Mouse (Mus musculus): Measurements from ENCODE around the gene A930018P22Rik. TPM values are rescaled to one million over a fixed set of nuclear protein-coding genes. Genes with fewer than 3 reads are reported as not detected.
"Not testable (repeated sequence)": the region's sequence is repeated elsewhere in the genome, so short reads cannot be mapped to it uniquely, and the experiment has no call there.

A930018P22Rik gene
- total RNA-seq, 2 experiments from 2014 or later = not detected

DNA sequence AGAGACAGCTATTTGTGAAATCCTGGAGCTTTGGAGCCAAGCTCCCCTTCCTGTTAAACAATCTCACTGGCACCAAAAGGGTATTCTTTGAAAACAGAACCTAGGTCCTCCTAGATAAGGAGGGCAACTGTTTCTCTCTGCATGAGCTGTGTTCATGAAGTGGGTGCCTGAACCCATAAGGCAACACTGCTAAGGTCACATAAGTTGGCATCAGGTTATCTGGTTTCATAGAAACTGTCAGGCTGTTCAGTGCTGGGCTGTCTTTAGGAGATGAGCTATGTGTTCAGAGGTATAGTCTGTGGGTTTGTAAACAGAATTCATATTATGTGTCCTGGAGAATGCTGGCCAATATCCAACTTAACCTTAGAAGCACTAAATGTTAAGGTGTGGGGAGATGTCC lies 5.4 kb upstream of the A930018P22Rik start:
- DNase-seq (ENCODE audit: low spot score in 2 of 2) = not testable (repeated sequence)

DNA sequence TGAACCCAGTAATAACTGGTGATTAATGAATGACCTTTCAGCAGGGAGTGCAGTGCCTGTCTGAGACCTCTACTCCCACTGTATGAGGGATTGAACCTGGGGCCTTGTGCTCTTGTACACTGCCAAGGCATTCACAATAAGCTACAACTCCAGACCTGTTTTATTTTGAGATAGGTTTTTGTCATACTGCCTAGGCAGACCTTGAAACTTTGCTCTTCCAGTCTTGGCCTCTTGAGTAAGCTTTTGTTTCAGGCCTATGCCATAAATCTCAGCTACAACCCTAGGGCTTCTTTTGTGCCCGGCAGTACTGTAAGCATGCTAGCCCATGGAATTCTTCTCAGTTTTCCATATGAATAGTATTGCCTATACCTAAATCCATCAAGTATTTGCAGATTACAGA lies 3.5 kb upstream of the A930018P22Rik start:
- no peak for DNase-seq (ENCODE audit: low spot score in 2 of 2)

DNA sequence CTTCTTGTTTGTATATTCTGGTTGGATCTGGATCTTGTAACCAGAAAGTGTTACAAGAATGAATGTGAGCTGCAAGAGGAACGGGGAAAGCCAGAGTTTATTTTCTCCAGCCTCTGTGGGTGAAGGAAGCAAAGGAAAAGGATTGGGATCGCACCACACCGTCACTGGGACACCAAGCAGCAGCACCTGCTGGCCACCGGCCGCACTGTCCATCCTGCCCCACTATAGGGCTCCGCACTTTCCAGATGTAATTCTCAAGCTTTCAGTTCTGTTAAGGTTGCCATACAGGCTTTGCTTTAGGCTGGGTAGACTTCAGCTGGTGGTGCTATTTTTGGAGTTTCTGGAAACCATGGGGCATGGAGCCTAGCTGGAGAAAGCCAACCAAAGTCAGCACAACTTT lies 2.3 kb upstream of the A930018P22Rik start:
- no peak for DNase-seq (ENCODE audit: low spot score in 2 of 2)

DNA sequence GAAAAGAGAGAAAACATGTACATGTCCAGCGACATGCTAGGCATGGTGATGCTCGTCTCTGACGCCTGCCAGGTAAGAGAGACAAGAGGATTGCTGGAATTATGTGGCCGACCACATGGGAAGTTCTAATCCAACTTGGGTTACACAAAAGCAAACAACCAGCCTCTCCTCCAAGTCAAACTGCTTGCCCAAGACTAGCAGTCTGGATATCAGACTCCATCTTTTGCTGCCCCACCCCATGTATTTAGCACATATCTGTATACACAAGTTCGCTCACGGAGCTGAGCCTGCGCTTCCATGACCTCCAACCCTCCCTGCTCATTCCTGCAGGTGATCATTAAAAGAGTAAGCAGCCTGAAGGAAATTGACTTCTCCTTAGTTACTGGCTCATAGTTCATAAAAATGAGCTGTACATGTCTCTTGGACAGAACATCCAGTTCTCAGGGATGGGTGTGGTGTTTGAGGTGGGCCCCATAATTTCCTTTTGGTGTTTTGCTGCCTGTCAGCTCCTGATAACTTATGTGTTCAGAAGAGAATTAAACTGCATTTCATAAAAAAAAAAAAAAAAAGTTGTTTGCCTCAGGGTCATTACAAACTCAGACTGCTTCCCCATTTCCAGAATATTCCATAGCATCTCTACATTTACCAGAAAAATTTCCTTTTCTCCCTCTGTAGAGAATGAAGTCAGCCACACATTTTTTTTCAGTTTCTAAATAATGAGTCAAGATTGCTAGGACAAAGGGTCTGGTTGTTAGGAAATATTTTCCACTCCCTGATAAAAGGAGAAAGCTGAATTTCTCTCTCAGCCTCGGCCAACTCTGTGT lies 676 bp upstream of the A930018P22Rik start:
- no peak for DNase-seq (ENCODE audit: low spot score in 2 of 2)

DNA sequence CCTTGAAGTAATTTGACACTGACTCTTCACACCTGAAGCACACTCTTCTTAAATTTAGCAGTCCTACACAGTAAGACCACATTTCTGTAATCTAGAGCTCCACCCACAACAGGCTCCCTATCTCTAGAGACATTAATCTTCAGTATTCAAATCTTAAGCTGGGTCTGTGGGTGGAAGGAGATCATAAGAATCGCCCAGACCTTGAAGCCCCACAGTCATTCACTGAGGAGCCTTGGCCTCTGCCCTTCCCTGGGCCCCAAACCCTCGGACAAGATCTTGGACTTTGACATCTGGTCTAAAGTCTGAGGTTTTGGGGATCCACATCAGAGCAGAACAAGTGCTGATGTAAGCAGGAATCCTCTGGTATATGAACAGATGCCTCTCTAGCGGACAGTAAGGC lies 971 bp downstream of the A930018P22Rik start:
- DNase-seq (ENCODE audit: low spot score in 2 of 2) = no peak

DNA sequence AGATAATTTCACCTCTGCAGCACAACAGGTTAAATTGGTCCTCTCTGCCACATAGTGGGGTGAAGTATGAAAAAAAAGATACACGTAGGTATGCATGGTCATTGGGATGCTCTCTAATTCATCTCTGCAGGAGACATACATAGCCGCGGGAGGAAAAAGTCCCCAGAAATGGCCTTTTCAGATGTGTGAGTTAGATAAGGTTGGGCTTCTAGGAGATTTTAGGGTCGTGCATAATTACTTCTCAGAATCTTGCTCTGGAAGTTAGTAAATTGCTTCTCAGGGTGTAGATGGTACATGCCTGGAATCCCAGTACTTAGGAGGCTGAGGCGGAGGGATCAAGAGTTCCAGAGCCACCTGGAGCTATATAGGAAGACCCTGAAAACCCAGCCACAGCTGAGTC lies 1.5 kb downstream of the A930018P22Rik start:
- DNase-seq (ENCODE audit: low spot score in 2 of 2) = no peak

DNA sequence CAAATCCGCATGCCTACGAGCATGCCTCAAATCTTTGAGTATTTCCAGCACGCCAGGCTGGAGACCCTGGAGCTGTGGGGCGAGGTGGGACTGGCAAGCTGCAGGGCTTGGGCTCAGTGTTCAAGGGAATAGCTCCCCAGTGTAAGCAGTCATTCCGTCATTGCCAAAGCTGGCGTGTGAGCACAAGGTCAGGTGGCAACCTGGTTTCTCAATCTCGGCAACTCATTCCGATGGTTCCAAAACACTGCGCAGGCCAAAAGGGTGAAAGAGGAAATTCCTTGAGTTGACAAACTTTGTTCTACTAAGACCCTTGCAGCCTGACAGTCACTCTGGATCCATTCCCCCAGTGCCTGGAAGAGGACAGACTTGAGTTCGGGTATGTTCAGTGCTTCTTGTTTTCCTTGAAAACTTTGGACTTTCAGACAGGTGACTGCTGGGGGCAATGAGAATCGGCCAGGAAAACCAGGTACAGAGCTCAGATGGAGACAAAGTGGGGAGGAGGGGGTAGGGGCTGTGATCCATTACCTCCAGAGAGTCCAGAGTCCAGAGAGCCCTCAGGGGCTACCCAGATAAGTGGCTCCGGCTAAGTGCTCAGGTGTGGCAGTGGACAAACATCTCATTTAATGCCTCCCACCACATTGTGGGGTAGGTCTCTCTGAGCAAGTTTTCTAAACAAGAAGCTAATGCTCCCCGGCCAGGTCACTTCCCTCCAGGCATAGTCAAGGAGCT lies 6.4 kb downstream of the A930018P22Rik start:
- DNase-seq (ENCODE audit: low spot score in 2 of 2) = no peak

DNA sequence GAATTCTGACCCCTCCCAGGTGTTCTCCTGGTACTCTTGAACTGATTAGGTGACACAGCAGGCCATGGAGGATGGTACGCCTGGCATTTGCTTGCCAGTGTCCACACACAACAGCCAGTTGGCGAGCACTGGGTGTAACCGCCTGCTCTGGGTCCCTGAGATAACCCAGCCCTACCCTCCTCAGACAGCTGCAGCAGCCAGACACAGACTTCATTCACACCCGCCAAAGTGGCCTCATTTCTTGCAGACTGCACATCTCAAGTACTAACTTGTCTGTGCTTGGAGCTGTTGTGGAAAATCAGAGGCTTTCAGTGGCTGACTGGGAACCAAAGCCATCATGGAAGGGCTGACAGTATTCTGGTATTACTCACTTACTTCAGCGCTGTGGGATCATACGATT lies 7.6 kb downstream of the A930018P22Rik start:
- DNase-seq (ENCODE audit: low spot score in 2 of 2) = peak in 1 of 2 experiments; percentile 10

DNA sequence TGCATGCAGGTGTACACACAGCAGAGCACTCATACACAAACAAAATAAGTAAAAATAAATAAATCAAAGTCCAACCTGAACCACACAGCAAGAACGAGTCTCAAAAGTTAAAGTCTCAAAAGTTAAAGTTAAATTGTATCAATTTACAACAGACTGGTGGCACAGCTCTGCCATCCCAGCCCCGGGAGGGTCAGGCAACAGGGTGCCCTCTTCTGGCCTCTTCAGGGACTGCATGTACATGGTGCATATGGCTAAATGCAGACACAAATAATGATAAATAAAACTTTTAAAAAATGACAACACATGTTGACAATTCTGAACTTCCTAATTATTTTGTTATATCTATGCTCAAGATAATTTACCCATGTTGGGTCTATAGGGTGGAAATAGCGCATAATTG lies 8.4 kb downstream of the A930018P22Rik start:
- DNase-seq (ENCODE audit: low spot score in 2 of 2) = peak; percentile 44 to 49

DNA sequence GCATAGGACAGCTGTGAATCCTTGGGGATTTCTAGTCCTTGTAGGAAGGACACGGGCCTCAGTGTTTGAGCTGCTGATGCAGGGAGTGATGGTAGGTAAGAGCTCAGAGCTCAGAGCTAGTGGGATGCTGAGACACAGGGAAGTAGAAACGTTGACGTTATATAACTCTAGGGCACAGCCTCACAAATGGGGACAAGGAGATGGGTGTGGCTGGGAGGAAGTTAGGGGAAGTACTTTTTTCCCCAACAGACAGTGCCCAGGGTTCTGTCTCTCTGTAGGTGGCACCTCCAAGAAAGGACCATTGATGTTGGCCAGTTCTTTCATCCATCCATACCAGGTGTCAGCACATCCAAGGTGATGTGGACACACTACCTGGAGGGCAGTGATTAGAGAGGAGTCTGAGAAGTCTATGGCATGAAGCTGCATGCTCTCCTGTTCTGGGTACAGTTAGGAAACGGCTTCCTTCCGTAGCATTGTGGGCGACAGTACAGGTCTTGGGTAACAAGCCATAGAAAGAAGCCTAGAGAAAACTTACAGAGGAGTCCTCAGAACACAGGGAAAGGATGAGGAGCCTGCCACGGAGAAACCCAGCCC lies 9.8 kb downstream of the A930018P22Rik start:
- DNase-seq (ENCODE audit: low spot score in 2 of 2) = no peak

DNA sequence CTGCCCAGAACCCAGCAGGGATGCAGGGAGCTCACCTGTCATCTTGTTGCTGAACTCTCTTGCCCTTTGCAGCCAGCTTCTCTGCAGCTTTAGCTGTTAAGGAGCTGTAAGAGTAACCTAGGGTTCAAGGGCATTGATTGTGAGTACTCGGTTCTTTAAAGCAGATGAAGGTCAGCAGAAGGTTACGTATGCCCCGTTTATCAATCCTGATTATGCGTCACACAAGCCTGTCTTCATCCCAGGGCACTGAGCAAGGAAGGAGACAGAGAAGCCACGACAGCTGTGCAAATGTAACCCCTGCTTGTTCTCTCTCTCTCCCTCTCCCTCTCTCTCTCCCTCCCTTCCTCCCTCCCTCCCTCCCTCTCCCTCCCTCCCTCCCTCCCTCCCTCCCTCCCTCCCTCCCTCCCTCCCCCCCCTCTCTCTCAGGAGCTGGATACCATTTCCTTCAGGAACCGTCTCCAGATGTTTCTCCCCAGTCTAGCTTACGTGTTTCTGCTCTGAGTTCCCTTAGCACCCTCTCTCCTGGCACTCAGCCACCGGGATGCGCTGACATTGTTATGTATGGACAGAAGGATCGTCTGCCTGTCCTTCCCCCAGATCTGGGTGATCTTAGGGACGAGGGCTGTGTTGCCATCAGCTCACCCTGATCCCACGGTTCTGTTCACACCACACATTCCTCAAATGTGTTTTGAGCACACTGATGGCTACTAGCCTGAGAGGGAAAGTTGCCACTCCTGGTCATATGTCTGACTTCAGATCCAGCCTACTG lies 10.7 kb downstream of the A930018P22Rik start:
- no peak for DNase-seq (ENCODE audit: low spot score in 2 of 2)

DNA sequence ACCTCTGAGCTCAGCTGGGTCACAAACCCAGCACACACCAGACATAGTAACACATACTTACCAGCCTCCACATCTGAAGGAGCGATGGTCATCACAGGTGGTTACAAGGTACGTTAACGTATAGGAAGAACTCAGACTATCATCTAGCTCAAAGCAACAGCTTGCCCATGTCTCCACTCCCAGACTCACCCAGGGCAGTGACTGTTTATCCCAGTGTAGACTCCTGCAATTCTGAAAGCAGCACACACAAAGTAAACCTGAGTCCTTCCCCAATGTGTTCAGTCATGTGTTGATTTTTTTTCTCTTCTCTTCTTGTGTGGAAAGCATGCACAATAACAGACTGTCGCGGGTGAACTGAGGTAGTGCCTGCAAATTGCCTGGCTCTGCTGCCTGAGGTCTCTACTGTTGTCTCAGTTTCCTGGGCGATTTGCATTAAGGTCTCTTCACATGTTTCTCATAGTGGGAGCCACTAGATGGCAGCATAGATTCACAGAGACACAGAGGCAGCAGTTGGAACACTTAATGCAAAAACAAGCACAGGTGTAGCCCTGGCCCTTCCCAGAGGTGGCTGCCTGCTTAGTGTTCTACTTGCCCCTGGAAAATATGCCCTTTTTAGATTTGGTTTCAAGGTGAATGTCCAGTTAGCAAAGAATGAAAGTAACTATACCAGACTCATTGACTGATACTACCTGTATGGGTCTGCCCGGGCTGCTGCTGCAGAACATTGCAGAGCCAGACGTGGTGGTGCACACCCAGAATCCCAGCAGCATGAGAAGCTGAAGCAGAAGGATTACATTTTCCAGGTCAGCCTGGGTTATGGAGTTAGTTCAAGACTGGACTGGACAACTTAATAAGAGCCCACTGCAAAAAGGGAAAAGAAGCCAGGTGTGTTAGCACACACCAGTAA lies 11.8 kb downstream of the A930018P22Rik start:
- DNase-seq (ENCODE audit: low spot score in 2 of 2) = peak; percentile 68 to 75

DNA sequence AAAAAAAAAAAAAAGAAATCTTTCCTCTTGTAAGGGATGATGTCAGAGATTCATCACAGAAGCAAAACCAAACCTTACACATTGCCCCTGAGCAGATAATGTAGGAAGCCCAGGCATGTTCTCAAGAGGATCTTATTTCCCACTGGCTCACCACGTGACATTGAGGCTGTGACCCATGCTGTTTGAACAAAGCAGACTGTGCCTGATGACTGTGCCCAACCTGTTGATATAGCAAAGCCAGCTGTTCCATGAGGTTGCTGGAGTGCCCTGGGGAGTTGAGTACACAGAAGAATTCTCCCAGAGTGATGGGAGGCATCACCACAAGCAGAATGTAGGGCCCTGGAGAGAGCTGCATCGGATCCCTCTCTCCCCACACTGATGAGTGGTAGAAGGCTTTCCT lies 13.4 kb downstream of the A930018P22Rik start:
- no peak for DNase-seq (ENCODE audit: low spot score in 2 of 2)

DNA sequence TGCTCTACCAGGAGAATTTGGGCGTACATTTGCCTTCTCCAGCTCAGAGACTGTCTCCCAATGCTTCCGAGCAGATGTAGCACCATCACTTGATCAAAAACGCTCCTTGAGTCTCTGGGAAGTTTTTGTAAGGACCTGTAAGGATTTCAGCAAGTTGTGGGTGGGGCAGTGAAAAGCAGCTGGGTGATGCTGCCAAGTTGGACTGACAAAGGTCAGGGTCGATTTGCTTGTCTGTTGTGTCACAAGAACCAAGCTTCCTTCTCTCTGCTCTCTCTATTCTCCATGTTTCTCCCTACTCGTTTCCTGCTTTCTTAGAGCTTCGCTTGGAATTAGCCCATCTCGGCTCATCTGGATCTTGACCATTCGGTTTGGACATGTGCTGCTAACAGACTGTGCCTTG lies 19.6 kb downstream of the A930018P22Rik start:
- no peak for DNase-seq (ENCODE audit: low spot score in 2 of 2)

DNA sequence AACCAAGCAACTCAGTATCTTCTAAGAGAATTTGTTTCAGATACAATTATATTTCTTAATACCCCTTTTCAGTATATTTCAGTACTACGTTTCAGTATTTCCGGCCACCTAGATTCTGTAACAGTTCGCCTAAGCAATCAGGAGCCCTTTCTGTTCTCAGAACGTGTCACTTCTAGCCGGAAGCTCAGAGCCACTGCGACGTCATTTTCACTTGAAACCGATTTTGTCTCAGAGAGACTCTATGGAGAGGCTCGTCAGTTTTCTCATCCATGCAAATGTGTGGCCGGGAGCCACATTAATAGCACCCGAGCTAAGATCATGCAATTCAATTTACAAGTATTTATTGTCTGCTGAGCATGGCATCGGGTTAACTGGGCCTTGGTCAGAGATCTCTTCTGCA lies 21.4 kb downstream of the A930018P22Rik start:
- no peak for DNase-seq (ENCODE audit: low spot score in 2 of 2)

DNA sequence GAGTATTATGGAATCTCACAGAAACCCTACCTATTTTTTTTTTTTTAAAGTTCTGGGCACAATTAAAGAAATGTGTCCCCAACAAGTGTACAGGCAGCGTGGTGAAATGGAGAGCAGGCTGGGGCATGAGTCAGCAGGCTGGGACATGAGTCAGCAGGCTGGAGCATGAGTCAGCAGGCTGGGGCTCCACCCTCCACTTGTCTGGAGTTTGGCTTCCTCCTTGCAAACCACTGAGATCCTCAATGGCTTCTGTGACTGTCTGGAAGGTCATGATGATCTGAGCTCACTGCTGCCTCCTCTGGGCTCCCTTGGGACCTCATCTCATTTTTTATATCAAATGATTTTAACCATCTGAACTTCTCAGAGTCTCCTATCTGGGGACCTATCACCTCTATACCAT lies 23.4 kb downstream of the A930018P22Rik start:
- no peak for DNase-seq (ENCODE audit: low spot score in 2 of 2)

DNA sequence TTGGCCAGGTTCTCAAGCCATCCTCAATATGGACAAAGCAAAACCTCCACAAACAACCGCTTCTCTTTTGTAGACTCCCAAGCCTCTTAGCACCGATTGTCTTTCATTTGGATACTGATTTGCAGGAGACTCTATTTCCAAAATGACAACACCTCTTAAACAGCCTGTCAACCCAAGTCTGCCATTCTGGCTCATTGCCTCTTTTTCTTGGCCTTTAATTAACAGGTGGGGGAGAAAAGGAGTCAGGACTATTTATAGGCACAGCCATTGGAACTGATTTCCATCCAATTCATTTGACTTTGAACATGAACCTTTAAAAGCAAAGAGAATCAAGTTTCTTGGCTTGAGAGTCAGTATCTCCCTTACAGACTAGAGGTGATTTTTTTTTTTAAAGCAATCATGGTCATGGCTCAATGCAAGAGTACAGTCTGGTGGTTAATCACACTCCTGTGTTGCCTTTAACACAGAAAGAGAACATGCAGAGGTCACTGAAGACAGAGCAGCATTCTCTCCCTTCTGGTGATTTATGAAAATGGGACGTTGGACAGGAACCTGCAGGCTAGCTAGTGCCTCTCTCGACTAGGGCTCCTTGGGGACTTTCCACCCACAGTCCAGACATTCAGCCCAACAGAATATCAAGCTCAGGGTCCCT lies 25.5 kb downstream of the A930018P22Rik start:
- DNase-seq (ENCODE audit: low spot score in 2 of 2) = no peak

DNA sequence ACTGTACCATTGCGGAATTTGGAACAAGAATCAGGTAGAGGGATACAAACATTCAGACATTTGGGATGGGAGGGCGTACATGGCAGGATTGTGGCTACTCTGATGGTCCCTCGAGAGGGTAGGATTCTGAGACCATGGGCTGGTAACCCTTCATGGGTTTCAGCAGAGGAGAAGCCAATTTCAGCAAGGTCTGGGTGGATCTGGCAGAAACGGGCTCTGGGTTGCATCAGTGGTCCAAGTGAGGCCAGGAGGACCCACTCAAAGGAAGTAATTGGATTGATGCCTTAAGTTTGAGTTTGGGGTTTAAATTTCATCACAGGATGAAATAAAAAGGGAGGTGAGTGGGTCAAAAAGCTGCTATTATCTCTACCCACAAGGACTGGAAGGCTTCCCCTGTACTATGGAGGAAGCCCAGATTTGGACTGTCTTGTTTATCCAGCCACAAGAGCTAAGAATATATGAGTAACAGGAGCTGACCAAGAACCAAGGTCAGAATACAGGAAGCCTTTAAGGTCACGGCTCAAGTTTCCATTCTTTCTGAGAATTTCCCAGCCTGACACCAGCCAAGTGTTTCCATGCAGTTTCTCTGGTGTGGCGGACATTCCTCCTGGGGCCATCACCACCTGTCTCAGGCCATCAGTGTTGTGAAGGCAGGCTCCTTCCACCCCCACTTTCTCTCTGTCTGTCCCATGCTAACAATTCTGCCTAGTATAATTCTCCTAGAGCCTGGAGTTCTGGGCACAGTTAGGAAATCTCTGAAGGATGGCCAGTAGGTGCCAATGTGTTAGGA lies 28.2 kb downstream of the A930018P22Rik start:
- no peak for DNase-seq (ENCODE audit: low spot score in 2 of 2)

DNA sequence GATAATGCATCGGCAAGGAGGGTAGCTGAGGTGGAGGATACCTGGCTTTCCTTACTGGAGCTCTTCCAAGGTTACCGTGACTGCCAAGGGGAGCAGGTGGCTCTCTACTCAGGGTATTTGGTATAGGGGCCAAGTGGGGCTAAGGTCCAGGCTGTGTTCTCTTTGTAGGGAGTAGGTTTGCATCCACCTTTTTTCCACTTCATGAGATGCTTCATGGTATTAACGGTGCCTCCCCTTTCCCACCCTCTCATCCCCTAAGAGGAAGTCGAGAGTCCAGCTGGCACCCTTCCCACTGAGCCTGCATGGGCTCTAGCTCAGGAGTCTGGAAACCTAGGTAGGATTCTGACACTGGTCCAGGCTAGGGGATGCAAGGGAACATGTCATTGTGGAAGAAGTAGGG lies 30.8 kb downstream of the A930018P22Rik start:
- no peak for DNase-seq (ENCODE audit: low spot score in 2 of 2)

All from layer of hippocampus, postnatal 10 days (tissue).